Mouse (Mus musculus) ovary, postnatal 10 days (tissue): ENCODE measurements around the gene Galt.
"Not testable (repeated sequence)": the region's sequence is repeated elsewhere in the genome, so short reads cannot be mapped to it uniquely, and the experiment has no call there.

Source experiments
- DNase-seq: peaks from one replicate; pipeline ENCODE4 v3.0.0; 2022; ENCODE audit warnings: low spot score

Gene Galt

GRCm38 (mm10) chr4:41775840-41776239 lies 20.8 kb downstream of the Galt start:
- not testable (repeated sequence) for DNase-seq

GRCm38 (mm10) chr4:41781271-41781670 lies 26.2 kb downstream of the Galt start:
- not testable (repeated sequence) for DNase-seq

- not testable (repeated sequence) for DNase-seq
These were observed 26.9 kb downstream of the Galt start for GRCm38 (mm10) chr4:41781748-41782485.

DNA sequence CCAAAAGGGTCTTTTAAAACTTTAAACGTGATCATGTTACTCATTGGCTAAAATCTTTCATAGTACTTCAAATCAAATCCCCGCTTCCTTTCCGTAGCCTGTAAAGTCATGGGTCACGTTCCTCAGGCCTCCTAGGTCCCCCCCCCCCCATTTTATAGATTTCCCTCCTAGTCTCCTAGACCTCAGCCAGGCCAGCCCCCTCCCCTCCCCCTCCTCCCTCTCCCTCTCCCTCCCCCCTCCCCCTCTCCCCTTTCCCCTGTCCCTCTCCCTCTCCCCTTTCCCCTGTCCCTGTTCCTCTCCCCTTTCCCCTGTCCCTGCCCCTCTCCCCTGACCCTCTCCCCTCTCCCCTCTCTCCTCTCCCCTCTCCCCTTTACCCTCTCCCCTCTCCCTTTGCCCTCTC lies 27.7 kb downstream of the Galt start:
- DNase-seq: not testable (repeated sequence)

- not testable (repeated sequence) for DNase-seq
These were observed 28.2 kb downstream of the Galt start for GRCm38 (mm10) chr4:41783197-41783596.
